Mouse (Mus musculus) MEL (cell line): ENCODE data around the gene Iqcb1.

ENCODE experiments used
- CHD1 ChIP-seq: IDR thresholded peaks from 2 replicates; pipeline ENCODE4 v1.6.1; 2012; ENCODE audit warnings: low read depth, mild to moderate bottlenecking, inconsistent platforms, low read length, improper control_type of control experiment
- CTCF ChIP-seq, 3 experiments: IDR thresholded peaks in 2 of 3; conservative IDR thresholded peaks in 1 of 3; 2 replicates each; pipeline ENCODE4 v1.5.1; 2011 to 2012; ENCODE audit warnings: low read length in 3 of 3, low read depth in 2 of 3, mild to moderate bottlenecking in 2 of 3, improper control_type of control experiment in 1 of 3, inconsistent platforms in 1 of 3, mixed read lengths in 1 of 3, moderate library complexity in 1 of 3; ENCODE audit not compliant: control insufficient read depth in 1 of 3, insufficient read depth in 1 of 3, poor library complexity in 1 of 3, severe bottlenecking in 1 of 3
- GATA1 ChIP-seq: IDR thresholded peaks from 2 replicates; pipeline ENCODE4 v1.6.1; 2011; ENCODE audit warnings: low read depth, low read length, improper control_type of control experiment
- KAT2A ChIP-seq: conservative IDR thresholded peaks from 2 replicates; pipeline ENCODE4 v1.6.1; 2012; ENCODE audit warnings: low read depth, low read length, improper control_type of control experiment, inconsistent platforms
- POLR2A ChIP-seq, 2 experiments: IDR thresholded peaks; 2 replicates each; pipeline ENCODE4 v1.6.1; 2011 to 2012; ENCODE audit warnings: low read length in 2 of 2, mild to moderate bottlenecking in 2 of 2, control low read depth in 1 of 2, improper control_type of control experiment in 1 of 2, low read depth in 1 of 2, moderate library complexity in 1 of 2; ENCODE audit not compliant: control insufficient read depth in 1 of 2, insufficient read depth in 1 of 2, poor library complexity in 1 of 2
- RAD21 ChIP-seq: IDR thresholded peaks from 2 replicates; pipeline ENCODE4 v1.6.1; 2011; ENCODE audit warnings: mild to moderate bottlenecking, low read depth, low read length, improper control_type of control experiment
- TCF12 ChIP-seq: IDR thresholded peaks from 2 replicates; pipeline ENCODE4 v1.6.1; 2014; ENCODE audit warnings: low read depth, mild to moderate bottlenecking, inconsistent platforms, low read length, improper control_type of control experiment, moderate library complexity
- USF1 ChIP-seq: IDR thresholded peaks from 2 replicates; pipeline ENCODE4 v1.6.1; 2014; ENCODE audit warnings: low read depth, mild to moderate bottlenecking, inconsistent platforms, low read length, improper control_type of control experiment, moderate library complexity

DNA sequence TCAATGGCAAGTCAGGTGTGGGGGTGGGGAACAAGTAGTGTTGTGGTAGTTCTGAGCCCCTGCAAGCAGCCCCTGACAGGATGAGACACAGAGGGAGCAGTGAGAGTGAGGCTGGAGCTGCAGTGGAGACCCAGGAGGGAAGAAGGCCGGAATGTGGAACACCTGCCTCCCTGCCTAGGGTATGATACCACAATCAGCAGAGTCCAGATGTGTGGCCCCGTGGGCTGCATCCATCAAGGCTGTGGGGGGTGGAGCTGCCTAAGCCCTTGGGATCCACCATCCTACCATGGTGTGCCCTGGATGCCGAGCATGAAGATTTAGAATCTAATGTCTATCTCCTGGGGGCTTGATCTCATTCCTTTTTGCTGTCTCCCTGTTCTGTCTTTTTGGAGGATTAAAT is 14.5 kb upstream of the Iqcb1 start:
- no peak for TF ChIP-seq CTCF (IDR thresholded peaks at IDR 0.05 in 2 of 3, conservative IDR thresholded peaks at IDR 0.05 in 1 of 3; ENCODE audit: control insufficient read depth in 1 of 3, insufficient read depth in 1 of 3, low read depth in 2 of 3, low read length in 3 of 3, poor library complexity in 1 of 3, severe bottlenecking in 1 of 3)
- TF ChIP-seq POLR2A (IDR thresholded peaks at IDR 0.05; ENCODE audit: control insufficient read depth in 1 of 2, insufficient read depth in 1 of 2, low read depth in 1 of 2, low read length in 2 of 2, poor library complexity in 1 of 2): no peak
- TF ChIP-seq KAT2A: no peak
- TF ChIP-seq GATA1: no peak
- TF ChIP-seq TCF12: no peak
- TF ChIP-seq CHD1: no peak
- TF ChIP-seq USF1: no peak
- no peak for TF ChIP-seq RAD21
